Mouse (Mus musculus) left cerebral cortex, postnatal 25 days (tissue): ENCODE measurements around the gene Krtap4-2. TPM values are rescaled to one million over a fixed set of nuclear protein-coding genes. Genes with fewer than 3 reads are reported as not detected.
A peak's percentile ranks its signal among the peaks of the same experiment; 100 is the strongest.
"Not testable (repeated sequence)": the region's sequence is repeated elsewhere in the genome, so short reads cannot be mapped to it uniquely, and the experiment has no call there.

Experiments
- DNase-seq, 2 experiments: peaks; one replicate each; pipeline ENCODE4 v3.0.0; 2022; ENCODE audit warnings: low spot score in 2 of 2, mixed read lengths in 1 of 2
- intact Hi-C: fragments of 180-260 bp; cut with DNase I; formaldehyde crosslinking; loops from one replicate; pipeline ENCODE4 v1.15.1; 2025
- total RNA-seq, 2 experiments: library from RNA; stranded (reverse); gene quantifications; 2 replicates each; pipeline ENCODE4 v1.2.3; 2021

Gene Krtap4-2
- total RNA-seq, result not detected

DNA sequence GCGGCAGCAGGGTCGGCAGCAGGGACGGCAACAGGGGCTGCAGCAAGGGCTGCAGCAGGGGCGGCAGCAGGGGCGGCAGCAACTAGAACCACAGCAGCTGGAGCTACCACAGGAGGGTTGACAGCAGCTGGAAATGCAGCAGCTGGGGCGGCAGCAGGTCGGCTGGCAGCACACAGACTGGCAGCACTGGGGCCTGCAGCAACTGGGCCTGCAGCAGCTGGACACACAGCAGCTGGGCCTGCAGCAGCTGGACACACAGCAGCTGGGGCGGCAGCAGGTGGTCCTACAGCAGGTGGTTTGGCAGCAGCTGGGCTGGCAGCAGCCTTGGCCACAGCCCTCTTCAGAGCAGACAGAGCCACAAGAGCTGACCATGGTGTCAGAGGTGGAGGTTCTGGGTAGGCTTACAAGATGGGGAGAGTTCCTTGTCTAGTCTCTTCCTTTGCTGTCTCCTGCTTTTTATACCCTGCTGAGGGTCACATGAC lies at the start of gene Krtap4-2:
TSS of gene Krtap4-2 (minus strand) at position 432 of the 482 bp plus-strand sequence.
- intact Hi-C loops, result loop anchor here (5.0 to 10.0 kb wide), 2 partner anchors 77 to 370 kb away; partner anchors contain the start of genes Gm11939 and Krtap3-2
- DNase-seq, result no peak

DNA sequence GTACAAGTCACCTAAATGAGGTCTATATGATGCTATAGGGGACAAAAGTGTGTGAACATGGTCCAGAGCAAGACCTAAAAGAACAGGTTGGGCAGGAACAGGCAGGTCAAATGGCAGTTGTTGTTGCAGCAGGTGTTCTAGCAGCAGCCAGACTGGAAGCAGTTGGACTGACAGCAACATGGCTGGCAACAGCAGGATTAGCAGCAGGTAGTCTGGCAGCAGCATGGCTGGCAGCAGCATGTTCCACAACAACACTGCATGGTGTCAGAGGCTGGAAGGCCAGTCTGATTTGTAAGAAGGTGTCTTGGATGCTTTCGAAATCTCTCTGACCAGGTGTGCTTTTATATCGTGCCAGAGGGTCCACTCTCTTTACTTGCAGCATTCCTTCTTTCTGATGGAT lies 48.6 kb upstream of the Krtap4-2 start:
- no peak for DNase-seq
- intact Hi-C loops, result no loop called here

DNA sequence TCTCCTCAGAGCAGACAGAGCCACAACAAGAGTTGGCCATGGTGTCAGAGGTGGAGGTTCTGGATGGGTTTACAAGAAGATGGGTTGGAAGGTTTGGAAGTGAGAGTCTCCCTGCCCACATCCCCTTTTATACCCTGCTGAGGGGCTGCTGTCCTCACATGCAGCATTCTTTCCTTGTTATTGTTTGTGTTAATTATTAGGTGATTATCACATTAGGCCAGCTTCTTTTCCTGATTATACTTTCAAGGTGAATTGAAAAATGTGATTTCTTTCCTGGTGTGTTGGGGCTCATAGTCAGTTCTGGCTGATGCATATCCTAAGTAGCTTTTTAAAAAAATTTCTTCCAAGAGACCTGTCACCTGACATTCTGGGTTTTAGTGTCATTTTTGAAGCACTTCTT lies 31.0 kb upstream of the Krtap4-2 start, which contains the start of gene Krtap4-6:
TSS of gene Krtap4-6 (minus strand) at position 101 of the 400 bp plus-strand sequence.
- intact Hi-C loops, result no loop called here
- no peak for DNase-seq

DNA sequence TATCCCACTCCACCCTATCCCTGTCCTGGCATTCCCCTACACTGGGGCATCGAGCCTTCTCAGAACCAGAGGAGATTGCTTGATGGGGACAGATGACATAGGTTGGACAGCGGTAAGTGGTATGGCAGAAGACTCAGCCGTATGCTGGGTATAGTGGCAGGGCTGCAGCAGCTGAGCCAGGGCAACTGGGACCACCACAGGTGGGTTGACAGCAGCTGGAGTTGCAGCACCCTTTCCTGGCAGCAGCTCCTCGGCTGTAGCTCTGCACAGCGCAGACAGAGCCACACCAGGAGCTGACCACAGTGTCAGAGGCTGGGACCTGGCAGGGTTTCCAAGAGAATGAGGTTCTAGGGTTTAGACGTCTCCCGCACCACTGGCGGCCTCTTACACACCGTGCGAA lies 27.9 kb upstream of the Krtap4-2 start:
- DNase-seq, result no peak
- intact Hi-C loops, result no loop called here

DNA sequence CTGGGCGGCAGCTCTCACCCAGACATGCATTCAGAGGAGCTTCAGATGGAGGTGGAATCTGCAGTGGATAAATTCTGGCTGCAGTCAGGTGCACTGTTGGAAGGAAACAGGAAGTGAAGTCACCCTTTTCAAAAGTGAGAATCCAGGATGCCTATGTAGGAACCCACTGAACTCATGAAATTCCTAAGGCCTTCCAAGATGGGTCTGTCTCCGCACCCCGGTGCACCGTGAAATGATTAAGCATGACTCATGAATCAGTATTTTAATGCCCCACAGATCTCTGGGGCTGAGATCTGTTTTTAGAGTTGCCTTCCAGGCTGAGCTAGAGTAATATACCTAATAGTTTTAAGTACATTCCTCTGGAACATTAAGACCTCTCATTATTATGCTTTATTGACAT lies 24.4 kb upstream of the Krtap4-2 start:
- intact Hi-C loops, result no loop called here
- DNase-seq, result no peak

GRCm38 (mm10) chr11:99658467-99659010 lies 23.7 kb upstream of the Krtap4-2 start, which contains the start of gene Gm11563:
Gene Gm11563 (minus strand): TSS chr11:99658960.
- DNase-seq, intact Hi-C loops: not testable (repeated sequence)

- intact Hi-C loops, result no loop called here
- no peak for DNase-seq
These were observed 22.2 kb upstream of the Krtap4-2 start for GRCm38 (mm10) chr11:99657051-99657450.

DNA sequence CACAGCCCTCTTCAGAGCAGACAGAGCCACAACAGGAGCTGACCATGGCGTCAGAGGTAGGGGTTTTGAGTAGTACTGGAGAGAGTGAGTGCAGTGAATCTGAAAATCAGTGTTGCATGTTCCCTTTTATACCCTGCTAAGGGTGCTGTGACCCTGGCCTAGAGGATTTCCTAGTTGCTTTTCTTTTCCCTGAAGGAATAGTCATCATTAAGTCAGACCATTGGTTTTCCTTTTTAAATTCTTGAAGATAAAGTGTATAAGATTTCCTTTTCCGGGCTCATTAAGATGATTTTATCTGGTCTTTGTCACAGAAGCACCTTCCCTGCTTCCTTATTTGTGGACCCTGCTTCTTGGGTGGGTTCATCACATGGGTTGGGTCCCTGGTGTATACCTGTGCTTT lies 15.3 kb upstream of the Krtap4-2 start, which contains the start of gene Gm11555:
TSS of gene Gm11555 (minus strand) at position 101 of the 400 bp plus-strand sequence.
- intact Hi-C loops, result no loop called here
- DNase-seq, result no peak

DNA sequence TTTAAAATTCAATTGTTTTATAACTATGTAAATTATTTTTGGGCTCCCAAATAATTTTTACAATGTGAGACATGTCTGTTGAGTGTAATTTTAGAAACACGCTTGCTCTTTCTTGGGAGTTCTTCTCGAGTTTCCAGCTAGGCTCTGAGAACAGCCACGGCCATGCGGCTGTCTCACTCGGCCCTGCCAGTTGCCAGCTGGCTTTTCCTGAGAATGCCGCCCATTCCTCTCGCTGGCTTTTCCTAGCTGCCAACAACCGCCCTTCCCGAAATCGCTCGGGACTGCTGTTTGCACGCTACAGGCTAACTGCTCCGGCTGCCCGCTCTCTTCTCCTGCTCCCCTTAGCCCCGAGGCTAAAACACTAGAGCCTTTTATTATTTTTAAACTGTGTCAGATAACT lies 11.6 kb upstream of the Krtap4-2 start:
- peak in 1 of 2 experiments; percentile 51 for DNase-seq
- intact Hi-C loops, result no loop called here

DNA sequence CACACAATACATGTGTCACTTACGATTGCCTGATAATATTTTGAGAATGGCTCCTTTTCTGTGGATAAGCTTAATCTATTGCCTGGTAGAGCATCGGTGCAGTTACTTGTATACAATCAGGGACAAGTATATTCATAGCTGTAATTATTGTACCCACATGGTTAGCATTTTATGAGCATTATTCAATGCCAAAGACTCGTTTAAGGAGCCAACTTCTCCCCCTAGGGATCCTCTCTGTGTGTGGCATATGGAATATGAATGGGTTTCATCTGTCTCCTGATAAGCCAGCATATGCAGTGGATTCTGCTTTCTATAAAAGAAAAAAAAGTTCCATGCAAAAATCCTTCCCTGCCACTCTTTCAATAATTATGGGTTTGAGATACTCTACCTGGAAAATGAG lies 9.5 kb upstream of the Krtap4-2 start:
- intact Hi-C loops, result no loop called here
- peak in 1 of 2 experiments; percentile 24 for DNase-seq

DNA sequence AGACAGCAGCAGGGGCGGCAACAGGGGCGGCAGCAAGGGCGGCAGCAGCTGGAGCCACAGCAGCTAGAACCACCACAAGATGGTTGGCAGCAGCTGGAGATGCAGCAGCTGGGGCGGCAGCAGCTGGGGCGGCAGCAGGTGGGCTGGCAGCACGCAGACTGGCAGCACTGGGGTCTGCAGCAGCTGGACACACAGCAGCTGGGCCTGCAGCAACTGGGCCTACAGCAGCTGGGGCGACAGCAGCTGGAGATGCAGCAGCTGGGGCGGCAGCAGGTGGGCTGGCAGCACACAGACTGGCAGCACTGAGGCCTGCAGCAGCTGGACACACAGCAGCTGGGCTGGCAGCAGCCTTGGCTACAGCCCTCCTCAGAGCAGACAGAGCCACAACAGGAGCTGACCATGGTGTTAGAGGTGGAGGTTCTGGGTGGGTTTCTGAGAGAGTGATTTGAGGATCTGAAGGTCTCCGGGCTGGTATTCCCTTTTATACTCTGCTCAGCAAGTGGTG lies 8.8 kb upstream of the Krtap4-2 start, which contains the start of gene Krtap4-7:
TSS of gene Krtap4-7 (minus strand) at position 455 of the 505 bp plus-strand sequence.
- intact Hi-C loops, DNase-seq: not testable (repeated sequence)

- no peak for DNase-seq
- intact Hi-C loops, result no loop called here
These were observed 6.0 kb upstream of the Krtap4-2 start for GRCm38 (mm10) chr11:99640926-99641325.

- intact Hi-C loops, result loop anchor here (10.0 kb wide), 1 partner anchor 368 kb away; no protein-coding TSS in a partner anchor
- peak in 1 of 2 experiments; percentile 62 for DNase-seq
These were observed 2.2 kb upstream of the Krtap4-2 start for GRCm38 (mm10) chr11:99637086-99637485.

GRCm38 (mm10) chr11:99633293-99633692 lies 1.6 kb downstream of the Krtap4-2 start:
- peak; percentile 21 to 89 for DNase-seq
- intact Hi-C loops, result loop anchor here (5.0 to 10.0 kb wide), 2 partner anchors 76 to 372 kb away; partner anchors contain the start of genes Gm11939 and Krtap3-2

- intact Hi-C loops, result loop anchor here (5.0 to 10.0 kb wide), 2 partner anchors 74 to 374 kb away; partner anchors contain the start of genes Gm11939 and Krtap3-2
- DNase-seq, result no peak
These were observed 4.0 kb downstream of the Krtap4-2 start for GRCm38 (mm10) chr11:99630890-99631289.

DNA sequence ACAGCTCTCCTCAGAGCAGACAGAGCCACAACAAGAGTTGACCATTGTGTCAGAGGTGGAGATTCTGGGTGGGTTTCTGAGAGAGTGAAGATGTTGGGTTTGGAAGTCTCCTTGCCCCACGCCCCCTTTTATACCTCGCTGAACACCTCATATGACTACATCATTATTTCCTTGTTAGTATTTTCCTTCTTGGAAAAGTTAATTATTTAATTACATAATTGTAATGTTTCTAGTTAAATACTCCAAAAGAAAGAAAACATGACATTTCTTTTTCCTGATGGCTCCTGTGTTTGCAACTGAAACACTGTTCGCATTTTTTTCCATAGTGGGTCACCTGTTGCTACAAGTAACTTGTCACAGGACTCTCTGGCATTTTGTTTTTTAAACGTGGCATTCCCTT lies 6.7 kb downstream of the Krtap4-2 start, which contains the start of gene Krtap4-1:
TSS of gene Krtap4-1 (minus strand) at position 101 of the 400 bp plus-strand sequence.
- no peak for DNase-seq
- intact Hi-C loops, result no loop called here

- no peak for DNase-seq
- intact Hi-C loops, result no loop called here
These were observed 14.5 kb downstream of the Krtap4-2 start, which contains the start of gene Gm11562 for GRCm38 (mm10) chr11:99620335-99620734. Gene Gm11562 (minus strand): TSS chr11:99620435.

DNA sequence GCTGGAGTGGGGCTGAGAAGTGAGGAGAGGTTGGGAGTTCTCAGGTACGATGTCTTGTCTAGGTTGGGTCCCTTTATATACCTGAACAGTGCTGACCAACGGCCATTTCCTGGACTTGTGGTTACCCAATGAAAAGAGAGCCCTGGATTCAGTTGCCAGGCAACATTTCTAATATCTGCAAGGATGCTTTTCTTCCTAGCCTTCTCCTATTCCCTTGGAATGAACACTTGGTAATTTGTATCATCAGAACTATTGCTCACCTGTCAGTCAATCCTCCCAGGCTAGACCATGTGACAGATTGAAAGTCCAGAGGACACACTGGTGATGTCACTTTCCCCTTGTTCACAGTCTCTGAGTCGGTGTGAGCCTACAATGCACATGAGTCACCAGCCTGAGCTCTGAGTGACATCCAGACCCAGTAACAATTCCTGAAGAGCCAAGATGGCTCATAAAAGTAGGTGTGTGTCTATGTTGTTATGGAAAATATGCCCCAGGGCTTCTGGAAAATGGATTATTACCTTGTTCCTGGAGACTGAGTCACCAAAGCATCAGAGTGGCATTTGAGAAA lies 20.0 kb downstream of the Krtap4-2 start, which contains the start of gene Krtap2-4:
TSS of gene Krtap2-4 (minus strand) at position 51 of the 568 bp plus-strand sequence.
- intact Hi-C loops, result no loop called here
- DNase-seq, result no peak

GRCm38 (mm10) chr11:99610089-99610488 lies 24.8 kb downstream of the Krtap4-2 start, which contains the start of gene Gm11937:
Gene Gm11937 (minus strand): TSS chr11:99610189.
- not testable (repeated sequence) for DNase-seq

DNA sequence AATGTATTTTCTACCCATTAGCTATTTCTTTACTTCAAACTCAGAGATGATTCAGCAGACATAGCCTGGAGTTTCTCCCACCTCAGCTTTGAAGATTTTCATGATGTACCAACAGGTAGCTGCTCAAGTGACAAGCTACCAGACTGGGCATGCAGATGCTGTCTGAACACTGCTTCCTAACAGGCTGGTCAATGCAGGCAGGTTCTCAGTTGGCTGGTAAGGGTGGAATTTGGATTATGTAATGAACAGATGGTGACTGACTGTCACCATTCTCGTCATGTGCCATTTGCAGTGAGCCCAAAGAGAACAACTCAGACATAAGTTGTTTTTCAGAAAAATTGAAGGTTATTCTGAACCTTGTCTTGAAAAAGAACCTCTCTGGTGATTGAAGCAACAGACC lies 25.8 kb downstream of the Krtap4-2 start:
- intact Hi-C loops, result no loop called here
- peak; percentile 59 to 85 for DNase-seq

More at GRCm38 (mm10) chr11:99610089-99610488, 24.8 kb downstream of the Krtap4-2 start, which contains the start of gene Gm11937:
- intact Hi-C loops, result not testable (repeated sequence)
